In the genomic region with DNA sequence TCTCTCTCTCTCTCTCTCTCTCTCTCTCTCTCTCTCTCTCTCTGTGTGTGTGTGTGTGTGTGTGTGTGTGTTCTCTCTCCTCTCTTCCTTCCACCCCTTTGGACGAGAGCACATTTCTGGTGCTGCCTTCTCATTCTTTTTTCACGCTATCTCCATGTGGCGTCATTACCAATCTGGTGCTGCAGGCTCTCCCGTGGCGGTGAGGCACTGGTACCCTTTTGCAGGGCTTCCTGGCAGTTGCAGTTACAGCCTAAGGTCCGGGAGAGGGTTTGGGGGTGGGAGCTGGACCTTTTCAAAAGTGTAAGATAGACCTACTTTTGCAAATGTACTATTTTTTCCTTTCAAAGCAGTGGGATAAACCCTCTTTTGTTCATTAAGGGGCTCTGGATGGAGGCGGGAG, we compare ENCODE assay signal across 7 mouse cellular contexts. TPM values are rescaled to one million over a fixed set of nuclear protein-coding genes. Genes with fewer than 3 reads are reported as not detected.
DNase-seq lines count a peak whose midpoint lies in the region; ATAC-seq lines count a peak whose summit lies in the region.

No protein-coding gene starts in this region.

- intact Hi-C loops in heart, postnatal 10 days (cut with DNase I) = loop anchor here (2.0 to 5.0 kb wide), 3 partner anchors 70 to 150 kb away; no protein-coding TSS in a partner anchor

- ATAC-seq in megakaryocyte-erythroid progenitor cell, adult 5-6 weeks (replicated peaks; ENCODE audit: low FRiP score, low TSS enrichment, poor library complexity, severe bottlenecking) = peak; percentile 48; the same call in 1 of the 2 replicates

- DNase-seq in right cerebral cortex, postnatal 14 days = peak; percentile 16
- DNase-seq in right cerebral cortex, postnatal 4 days = no peak
- peak; percentile 64 to 69 for DNase-seq in cerebellum, postnatal 10 days
- DNase-seq in heart, postnatal 10 days = peak; percentile 38 to 50
- no peak for DNase-seq in adrenal gland, postnatal 14 days
- no peak for DNase-seq in frontal cortex, postnatal 25 days (ENCODE audit: low spot score in 2 of 2)

RNA-seq across cellular contexts. Expression of gene Ank, which starts 1.2 kb away (rescaled TPM):
- total RNA-seq in heart, postnatal 10 days (2021) = 100 to 1,000 TPM; 125 to 149 TPM
- 43.4 and 61.0 TPM in 2 replicates for total RNA-seq in megakaryocyte-erythroid progenitor cell, adult 5-6 weeks (2014; fragmentation: Nextera tagmentation)
- 23.5 and 29.0 TPM in 2 replicates for total RNA-seq in megakaryocyte-erythroid progenitor cell, adult 5-6 weeks (2017)
- 30.2 and 34.6 TPM in 2 replicates for total RNA-seq in adrenal gland, postnatal 14 days (2021)

Comparison
In these comparisons a context has a peak if more than half of its experiments do, and no peak if none do; other contexts are left out.
1. DNase-seq: peak in right cerebral cortex, postnatal 14 days (single experiment), cerebellum, postnatal 10 days (2 of 2) and heart, postnatal 10 days (2 of 2); none in right cerebral cortex, postnatal 4 days (single experiment), adrenal gland, postnatal 14 days (single experiment) and frontal cortex, postnatal 25 days (0 of 2).